Mouse (Mus musculus) spleen, adult 2 months (tissue): ENCODE results near the gene Sh3pxd2b. TPM values are rescaled to one million over a fixed set of nuclear protein-coding genes. Genes with fewer than 3 reads are reported as not detected.
A peak's percentile ranks its signal among the peaks of the same experiment; 100 is the strongest.

ENCODE experiments used
- DNase-seq, 2 experiments: peaks; one replicate each; pipeline versions ENCODE4 v3.0.0 to v3.0.0-alpha.2; 2012 to 2021; ENCODE audit warnings: low spot score in 2 of 2, low read depth in 1 of 2
- H3K27ac ChIP-seq: fragments of 200-500 bp; 2 replicates; pipeline ENCODE4 v1.5.1; 2012; ENCODE audit warnings: low read length, inconsistent platforms; ENCODE audit not compliant: insufficient read depth
- H3K27me3 ChIP-seq: fragments of 200-500 bp; 2 replicates; pipeline ENCODE4 v1.6.1; 2012; ENCODE audit warnings: mild to moderate bottlenecking, moderate library complexity, low read length, inconsistent platforms; ENCODE audit not compliant: control insufficient read depth, insufficient read depth
- H3K36me3 ChIP-seq: fragments of 200-500 bp; 2 replicates; pipeline ENCODE4 v1.6.1; 2012; ENCODE audit warnings: mild to moderate bottlenecking, low read length, inconsistent platforms; ENCODE audit not compliant: control insufficient read depth, insufficient read depth
- H3K4me1 ChIP-seq: fragments of 200-500 bp; 2 replicates; pipeline ENCODE4 v1.6.1; 2011; ENCODE audit warnings: inconsistent platforms; ENCODE audit not compliant: control insufficient read depth, insufficient read depth, insufficient read length
- H3K4me3 ChIP-seq: fragments of 200-500 bp; 2 replicates; pipeline ENCODE4 v1.5.1; 2011; ENCODE audit warnings: mild to moderate bottlenecking, inconsistent platforms; ENCODE audit not compliant: insufficient read depth, insufficient read length; ENCODE audit errors: extremely low read depth
- CTCF ChIP-seq: fragments of 200-500 bp; IDR thresholded peaks from 2 replicates; pipeline ENCODE4 v1.5.1; 2011; ENCODE audit warnings: mild to moderate bottlenecking, inconsistent platforms; ENCODE audit not compliant: insufficient read depth, insufficient read length, insufficient replicate concordance; ENCODE audit errors: extremely low read depth
- POLR2A ChIP-seq: fragments of 200-500 bp; IDR thresholded peaks from 2 replicates; pipeline ENCODE4 v1.6.1; 2011; ENCODE audit warnings: low read depth, low read length, inconsistent platforms
- WGBS: fragments of 180-500 bp; shearing (Covaris S2); methylation state at CpG from one replicate; pipeline ENCODE4 v1.1.7; 2018; 5-methylcytosine and 5-hydroxymethylcytosine counted together
- polyA plus RNA-seq: library from polyadenylated mRNA; depleted of rRNA; stranded (reverse); fragments of >200 nt; gene quantifications from 2 replicates; pipeline ENCODE4 v1.2.3, GENCODE M21; 2012; rRNA removed

Gene Sh3pxd2b
- polyA plus RNA-seq, 1 experiment: 2.8 TPM

DNA sequence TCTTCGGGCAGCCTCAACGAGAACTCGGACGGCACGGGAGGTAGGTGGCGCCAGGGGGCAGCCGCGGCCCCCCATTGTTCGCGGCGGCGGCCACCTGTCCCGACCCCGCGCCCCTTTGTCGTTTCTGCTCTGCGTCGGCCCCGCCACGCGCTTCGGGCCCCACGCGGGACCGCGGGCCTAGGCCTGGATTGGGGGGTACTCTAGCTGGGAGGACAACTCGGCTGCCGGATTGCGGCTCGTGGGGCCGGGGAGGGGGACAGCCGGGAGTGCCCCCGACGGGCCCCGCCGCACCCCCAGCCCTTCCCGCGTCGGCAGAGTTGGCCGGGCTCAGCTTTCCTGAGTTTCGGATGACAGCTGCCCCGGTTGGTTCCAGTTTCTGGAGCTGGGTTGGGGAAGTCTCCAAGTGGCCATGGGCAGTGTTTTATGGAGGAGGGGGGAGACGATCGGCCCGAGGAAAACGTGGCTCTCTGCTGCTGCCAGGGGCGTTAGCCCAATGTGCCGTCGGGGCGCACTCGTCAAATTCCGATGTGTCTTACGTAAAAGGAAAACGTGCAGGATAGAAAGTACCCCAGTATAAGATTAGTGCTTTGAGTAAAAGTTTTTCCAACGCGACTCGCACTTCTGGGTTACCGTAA lies 108.0 kb downstream of the Sh3pxd2b start:
- H3K27ac ChIP-seq: peak overlapping the region; percentile 35
- H3K27me3 ChIP-seq: peaks cover 6% of the 10 kb centered on the region; the same call in 1 of the 2 replicates
- H3K4me3 ChIP-seq: peak overlapping the region; percentile 86
- no peaks in the 10 kb centered on the region for H3K36me3 ChIP-seq
- no peaks in the 10 kb centered on the region; the same call in 1 of the 2 replicates for H3K4me1 ChIP-seq
- WGBS: under 1% methylated on average over 53 of the region's 58 CpGs
- no peak for DNase-seq
- TF ChIP-seq POLR2A: no peak
- no peak for TF ChIP-seq CTCF

DNA sequence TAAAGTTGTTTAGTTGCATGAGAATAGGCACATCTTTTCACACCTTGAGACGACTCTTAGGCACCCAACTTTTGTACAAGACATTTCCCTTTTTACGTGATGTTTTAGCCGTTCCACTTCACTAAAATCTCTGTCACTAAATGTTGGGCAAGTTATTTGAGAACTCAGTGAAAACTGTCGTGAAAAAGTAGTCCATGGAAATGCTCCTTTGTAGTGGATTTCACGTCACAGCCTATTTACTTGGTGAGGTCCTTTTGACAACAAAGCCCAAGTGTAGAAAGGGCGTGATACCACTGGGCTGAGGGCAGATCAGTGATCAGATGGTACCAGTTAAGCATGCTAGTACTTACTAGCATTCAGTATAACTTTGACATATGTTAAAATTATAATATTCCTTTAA lies 108.7 kb downstream of the Sh3pxd2b start:
- H3K36me3 ChIP-seq: no peaks in the 10 kb centered on the region
- no peak overlapping the region for H3K27ac ChIP-seq
- H3K4me3 ChIP-seq: no peak overlapping the region
- H3K4me1 ChIP-seq: no peaks in the 10 kb centered on the region; the same call in 1 of the 2 replicates
- no peak for DNase-seq
- WGBS: 37% methylated on average over 6 of the region's 6 CpGs
- H3K27me3 ChIP-seq: peaks cover 6% of the 10 kb centered on the region; the same call in 1 of the 2 replicates
- no peak for TF ChIP-seq POLR2A
- no peak for TF ChIP-seq CTCF

DNA sequence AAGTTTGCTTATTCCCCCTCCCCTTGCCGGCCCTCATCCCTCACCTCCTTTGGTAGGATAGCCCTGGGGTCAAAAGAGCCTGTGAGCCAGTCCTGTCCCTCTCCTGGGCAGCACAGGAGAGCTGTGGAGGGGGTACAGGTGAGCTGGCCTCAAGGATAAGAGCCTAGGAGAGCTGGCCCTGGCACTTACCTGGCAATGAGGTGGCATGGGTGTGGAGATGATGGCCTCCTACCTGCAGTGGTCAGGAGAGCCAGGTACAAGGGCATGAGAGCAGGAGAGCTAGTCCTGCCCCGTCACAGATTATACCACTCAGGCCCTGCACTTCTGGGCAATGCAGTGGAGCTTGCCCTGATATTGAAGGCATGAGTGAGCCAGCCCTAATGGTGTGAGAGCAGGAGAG lies 116.7 kb downstream of the Sh3pxd2b start:
- H3K4me3 ChIP-seq: no peak overlapping the region
- no peaks in the 10 kb centered on the region for H3K27me3 ChIP-seq
- DNase-seq: no peak
- WGBS: 92% methylated on average over 2 of the region's 2 CpGs
- H3K36me3 ChIP-seq: no peaks in the 10 kb centered on the region
- no peaks in the 10 kb centered on the region for H3K4me1 ChIP-seq
- no peak overlapping the region for H3K27ac ChIP-seq
- TF ChIP-seq POLR2A (no peak), CTCF (no peak)

DNA sequence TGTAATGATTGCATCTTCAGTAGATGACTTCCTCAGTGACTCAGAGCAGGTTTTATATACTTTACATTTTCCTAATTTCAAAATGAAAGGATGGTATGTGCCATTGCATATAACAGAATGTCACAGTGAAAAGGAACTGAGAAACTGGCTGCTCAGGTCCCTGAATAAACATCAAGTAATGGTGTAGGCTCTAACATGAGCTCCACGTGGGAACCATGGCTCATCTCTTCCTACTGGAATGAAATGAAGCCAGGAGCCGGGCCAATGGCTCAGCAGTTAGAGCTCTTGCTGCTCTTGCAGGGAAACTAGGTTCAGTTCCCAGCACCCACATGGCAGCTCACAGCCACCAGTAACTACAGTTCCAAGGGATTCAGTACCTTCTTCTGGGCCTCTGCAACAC lies 124.3 kb downstream of the Sh3pxd2b start:
- TF ChIP-seq CTCF (no peak), POLR2A (no peak)
- H3K4me1 ChIP-seq: no peaks in the 10 kb centered on the region
- H3K27me3 ChIP-seq: no peaks in the 10 kb centered on the region
- WGBS: 67% methylated on average over 2 of the region's 2 CpGs
- DNase-seq: no peak
- no peak overlapping the region for H3K4me3 ChIP-seq
- H3K36me3 ChIP-seq: no peaks in the 10 kb centered on the region
- H3K27ac ChIP-seq: no peak overlapping the region

DNA sequence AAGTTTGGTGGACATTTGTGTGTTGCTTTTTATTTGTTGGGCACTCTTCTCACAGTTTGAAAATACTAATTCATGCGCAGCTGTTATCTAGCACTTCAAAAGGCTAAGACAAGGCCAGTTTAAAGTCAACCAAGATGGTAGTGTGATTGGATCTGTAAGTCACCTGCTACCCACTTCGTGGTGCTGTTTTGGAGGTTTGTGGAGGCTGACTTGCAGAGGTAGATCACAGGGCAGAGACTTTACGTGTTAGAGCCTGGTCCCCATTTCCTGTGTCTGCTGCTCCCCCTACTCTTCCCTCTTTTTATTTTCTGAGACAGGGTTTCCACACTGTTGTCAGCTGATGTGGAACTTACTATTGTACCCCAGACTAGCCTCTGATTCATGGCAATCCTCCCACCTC lies 127.1 kb downstream of the Sh3pxd2b start:
- no peak overlapping the region for H3K4me3 ChIP-seq
- no peak overlapping the region for H3K27ac ChIP-seq
- no peaks in the 10 kb centered on the region for H3K27me3 ChIP-seq
- no peak for DNase-seq
- H3K4me1 ChIP-seq: no peaks in the 10 kb centered on the region
- no peaks in the 10 kb centered on the region for H3K36me3 ChIP-seq
- TF ChIP-seq CTCF: no peak
- no peak for TF ChIP-seq POLR2A
- 64% methylated on average over 3 of the region's 3 CpGs for WGBS

DNA sequence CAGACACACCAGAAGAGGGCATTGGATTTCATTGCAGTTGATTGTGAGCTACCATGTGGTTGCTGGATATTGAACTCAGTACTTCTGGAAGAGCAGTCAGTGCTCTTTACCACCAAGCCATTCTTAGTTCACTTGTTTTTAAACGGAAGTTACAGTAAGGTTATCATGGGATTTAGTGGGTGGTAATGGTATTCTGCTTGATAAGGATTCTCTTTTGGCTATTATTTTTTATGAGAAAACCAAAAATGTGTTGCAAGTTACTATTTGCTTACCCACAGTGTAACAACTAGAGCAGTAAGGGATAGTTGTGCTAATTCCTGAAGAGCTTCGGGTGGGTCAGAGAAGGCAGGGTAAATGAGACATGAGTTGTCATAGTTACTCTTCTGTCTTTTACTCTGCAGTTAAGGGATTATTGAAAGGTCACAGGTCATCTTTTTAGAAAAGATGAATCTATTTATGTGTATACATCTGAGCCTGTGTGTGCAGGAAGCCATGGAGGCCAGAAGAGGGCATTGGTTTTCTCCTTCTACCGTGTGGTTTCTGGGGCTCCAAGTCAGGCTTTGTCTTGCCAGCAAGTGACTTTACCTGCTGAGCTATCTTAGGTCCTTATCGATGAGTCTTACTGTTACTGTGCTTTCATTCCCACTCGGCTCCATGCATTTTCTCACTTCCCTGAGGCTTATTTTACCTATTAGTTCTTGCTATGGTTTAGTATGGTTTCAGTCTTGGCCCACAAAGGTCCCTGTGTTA lies 128.0 kb downstream of the Sh3pxd2b start:
- Histone ChIP-seq H3K4me3 (no peak overlapping the region), H3K4me1 (no peaks in the 10 kb centered on the region), H3K27ac (no peak overlapping the region), H3K36me3 (no peaks in the 10 kb centered on the region), H3K27me3 (no peaks in the 10 kb centered on the region)
- WGBS: 88% methylated on average over 5 of the region's 5 CpGs
- DNase-seq: no peak
- TF ChIP-seq POLR2A: no peak
- TF ChIP-seq CTCF: no peak

Other genes starting within 250 kb of the Sh3pxd2b start
- 27.6 and 36.0 TPM in 2 replicates for gene Il9r, start 147.5 kb upstream of the Sh3pxd2b start, polyA plus RNA-seq
- 29.7 and 32.5 TPM in 2 replicates for gene Snrnp25, start 142.4 kb upstream of the Sh3pxd2b start, polyA plus RNA-seq
- gene Rhbdf1, start 125.5 kb upstream of the Sh3pxd2b start, polyA plus RNA-seq: 52.3 and 55.3 TPM in 2 replicates
- gene Mpg, start 121.3 kb upstream of the Sh3pxd2b start, polyA plus RNA-seq: 10.4 and 11.1 TPM in 2 replicates
- gene Nprl3, start 80.1 kb upstream of the Sh3pxd2b start, polyA plus RNA-seq: 76.9 and 87.3 TPM in 2 replicates
- 0.21 TPM in 1 of 2 replicates, not detected in the other for gene Hba-x, start 71.4 kb upstream of the Sh3pxd2b start, polyA plus RNA-seq
- gene Hba-a1, start 64.3 kb upstream of the Sh3pxd2b start, polyA plus RNA-seq: 52,565 and 79,309 TPM in 2 replicates
- gene Hbq1b, start 60.9 kb upstream of the Sh3pxd2b start, polyA plus RNA-seq: 51.0 and 62.0 TPM in 2 replicates
- 85,032 and 127,038 TPM in 2 replicates for gene Hba-a2, start 51.3 kb upstream of the Sh3pxd2b start, polyA plus RNA-seq
- 6.4 and 12.1 TPM in 2 replicates for gene Hbq1a, start 47.8 kb upstream of the Sh3pxd2b start, polyA plus RNA-seq
- 2.4 and 3.1 TPM in 2 replicates for gene Ubtd2, start 107.5 kb downstream of the Sh3pxd2b start, polyA plus RNA-seq
- gene Efcab9, start 184.3 kb downstream of the Sh3pxd2b start, polyA plus RNA-seq: 0.16 and 0.54 TPM in 2 replicates
- 82.8 and 87.0 TPM in 2 replicates for gene Stk10, start 185.5 kb downstream of the Sh3pxd2b start, polyA plus RNA-seq